Mouse (Mus musculus) ES-CJ7 (cell line): ENCODE data around the gene Syn3.

ENCODE experiments used
- DNase-seq: peaks from one replicate; pipeline ENCODE4 v3.0.0; 2011; ENCODE audit warnings: low read depth, low spot score

Syn3 gene

DNA sequence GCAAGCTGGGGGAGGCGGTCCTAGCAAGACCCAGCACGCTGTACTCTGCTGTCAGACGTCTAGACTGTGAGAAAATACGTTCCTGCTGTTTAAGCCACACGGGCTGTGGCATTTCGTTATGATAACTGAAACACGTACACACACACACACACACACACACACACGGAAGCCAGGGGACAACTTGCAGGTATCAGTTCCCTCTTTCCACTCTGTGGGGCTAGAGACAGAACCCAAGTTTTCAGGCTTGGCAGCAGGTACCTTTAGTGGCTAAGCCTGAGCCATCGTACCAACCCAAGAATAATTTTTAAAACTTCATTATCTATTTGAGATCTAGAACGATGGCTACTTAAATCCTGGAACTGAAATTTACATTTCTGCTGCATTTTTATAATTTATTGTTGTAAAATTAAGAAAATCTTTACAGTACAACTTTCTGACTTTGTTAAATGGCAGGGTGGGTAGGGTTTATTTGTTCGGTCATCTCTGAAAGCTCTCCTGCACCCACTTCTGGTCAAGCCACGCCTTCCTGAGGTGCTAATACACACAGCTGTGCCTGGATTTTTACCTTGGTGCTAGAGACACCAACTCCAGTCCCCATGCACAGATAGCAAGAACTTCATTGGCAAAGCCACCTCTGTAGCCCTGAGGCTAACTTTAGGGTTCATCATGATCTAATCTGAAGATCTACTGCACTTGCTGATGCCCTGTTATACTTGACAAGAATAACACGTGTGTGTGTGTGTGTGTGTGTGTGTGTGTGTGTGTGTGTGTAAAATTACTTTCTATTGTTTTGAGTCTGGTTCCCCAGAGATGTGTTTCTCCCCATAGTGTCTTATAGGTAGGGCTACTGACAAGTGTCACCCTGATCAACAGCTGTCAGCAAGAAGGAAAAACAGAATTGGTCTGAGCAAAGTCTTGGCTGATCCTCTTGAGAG lies 29.8 kb downstream of the Syn3 start:
- no peak for DNase-seq

DNA sequence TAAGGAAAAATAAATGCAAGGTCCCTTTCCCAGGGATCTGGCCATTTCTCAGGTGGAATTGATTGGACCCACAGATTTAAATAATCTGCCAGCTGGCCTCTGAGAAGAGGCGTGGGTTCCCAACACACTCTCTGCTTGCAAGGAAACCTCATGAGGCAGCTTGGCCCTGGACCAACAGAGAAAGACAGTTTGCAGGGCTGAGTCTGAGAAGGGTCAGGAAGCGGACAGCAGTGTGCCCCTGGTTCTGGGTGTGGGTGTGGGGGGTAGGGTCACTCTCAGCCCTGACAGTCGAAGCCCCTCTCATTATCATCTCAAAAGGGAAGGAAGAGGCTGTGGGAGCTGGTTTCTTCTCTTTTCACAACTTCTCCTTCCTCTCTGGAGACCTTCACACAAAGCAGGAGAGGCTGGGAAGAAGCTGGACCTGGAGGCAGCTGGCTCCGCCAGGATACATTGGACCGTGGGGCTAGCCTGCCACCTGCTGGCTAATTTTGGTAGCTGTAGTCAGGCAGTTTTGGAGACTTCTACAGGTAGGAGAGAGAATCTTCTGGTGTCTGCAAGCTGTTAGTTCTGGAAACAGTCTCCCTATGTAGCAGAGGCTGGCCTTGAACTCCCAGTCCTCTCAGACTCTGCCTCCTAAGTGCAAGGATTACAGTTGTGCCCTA lies 35.0 kb downstream of the Syn3 start:
- peak; percentile 62 for DNase-seq

DNA sequence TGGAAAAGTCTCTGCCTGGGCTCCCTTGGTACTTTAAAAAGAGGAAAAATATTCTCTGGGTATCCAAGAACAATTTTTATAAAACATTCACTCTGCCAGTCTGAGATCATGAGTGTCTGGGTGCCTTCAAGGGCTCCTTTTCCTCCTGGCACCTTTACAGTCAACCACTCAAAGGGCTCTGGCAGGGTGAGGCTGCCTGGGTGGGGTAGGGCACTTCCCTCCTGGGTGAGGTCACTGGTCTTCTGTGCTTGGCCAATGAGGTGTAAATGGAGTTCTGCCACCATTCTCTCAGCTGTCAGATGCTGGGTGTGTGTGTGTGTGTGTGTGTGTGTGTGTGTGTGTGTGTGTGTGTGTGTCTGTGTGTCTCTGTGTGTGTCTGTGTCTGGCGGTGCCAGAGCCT lies 39.1 kb downstream of the Syn3 start:
- DNase-seq, result no peak

DNA sequence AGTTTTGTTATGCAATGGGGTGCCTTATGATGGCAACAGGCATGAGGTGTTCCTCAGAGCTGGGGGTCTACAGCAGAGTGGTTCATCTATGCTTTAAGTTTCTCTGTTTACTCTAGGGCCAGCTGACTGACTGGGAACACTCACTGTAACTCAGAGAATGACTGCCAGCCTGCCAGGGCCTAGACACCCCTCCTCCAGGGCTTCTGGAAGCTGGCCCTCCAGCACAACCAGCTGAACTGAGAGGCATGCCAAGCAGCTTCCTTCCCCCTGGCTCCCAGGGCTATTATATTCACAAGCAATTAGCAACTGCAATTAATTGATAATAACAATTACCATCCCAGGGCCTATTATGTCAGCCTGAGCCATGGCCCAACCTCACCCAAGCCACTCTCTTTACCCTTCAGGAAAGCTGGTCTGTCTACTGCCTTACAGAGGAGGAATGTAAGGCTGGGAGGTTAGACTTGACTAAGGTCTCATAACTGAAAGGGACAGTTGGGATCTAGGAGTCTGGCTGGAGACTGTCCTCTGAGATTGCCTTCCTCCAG lies 41.0 kb downstream of the Syn3 start:
- DNase-seq, result no peak

DNA sequence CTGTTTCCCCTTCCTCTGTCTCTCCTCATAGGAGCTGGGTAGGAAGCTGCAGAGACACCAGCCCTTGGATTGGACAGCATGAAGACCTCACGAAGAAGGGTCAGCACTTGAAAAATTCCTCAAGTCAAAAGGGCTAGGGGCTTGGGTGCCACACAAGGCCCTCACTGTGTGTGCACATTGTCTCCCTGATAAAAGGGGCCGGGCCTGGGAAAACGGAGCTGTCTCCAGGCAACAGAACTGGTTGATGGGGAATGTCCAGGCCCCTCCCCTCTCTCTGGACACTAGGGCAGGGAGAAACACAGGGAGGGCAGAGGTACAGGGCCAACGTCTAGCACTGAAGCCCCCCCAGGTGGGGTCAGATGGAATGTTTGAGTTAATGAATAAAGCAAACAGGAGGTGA lies 41.5 kb downstream of the Syn3 start:
- no peak for DNase-seq

DNA sequence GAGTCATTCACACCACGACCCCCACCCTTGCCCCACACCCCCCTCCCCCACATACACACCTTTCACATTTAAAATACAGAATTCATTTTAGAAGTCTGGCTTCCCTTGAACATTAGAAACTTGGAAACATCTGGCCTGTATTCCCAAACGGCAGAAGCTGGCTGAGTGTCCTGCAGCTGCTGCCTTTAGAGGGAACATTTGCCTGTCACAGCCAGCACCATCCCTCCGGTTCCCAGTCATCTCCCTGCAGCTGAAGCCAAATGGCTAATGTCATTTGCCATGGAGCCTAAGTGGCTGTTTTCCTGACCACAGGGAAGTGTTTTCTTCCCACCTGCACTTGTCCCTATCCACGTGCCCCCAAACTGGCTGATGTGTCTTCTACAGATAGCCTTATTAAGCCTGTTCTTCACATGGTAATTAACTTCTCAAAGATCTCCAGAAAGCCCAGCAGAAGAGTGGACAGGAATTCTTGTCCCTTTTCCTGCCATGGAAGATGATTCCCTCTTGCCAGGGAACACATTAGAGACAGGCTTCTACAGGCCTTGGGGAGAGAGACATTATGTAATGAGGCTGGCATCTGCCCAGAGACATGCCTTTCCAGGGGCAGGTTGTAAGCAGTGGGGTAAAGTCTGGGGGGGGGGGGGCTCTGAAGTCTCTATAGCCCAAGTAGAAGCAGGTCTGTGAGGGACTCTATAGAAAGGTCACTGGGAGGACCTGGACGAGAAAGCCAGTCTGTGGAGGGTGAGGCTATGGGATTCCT lies 43.2 kb downstream of the Syn3 start:
- DNase-seq, result no peak

DNA sequence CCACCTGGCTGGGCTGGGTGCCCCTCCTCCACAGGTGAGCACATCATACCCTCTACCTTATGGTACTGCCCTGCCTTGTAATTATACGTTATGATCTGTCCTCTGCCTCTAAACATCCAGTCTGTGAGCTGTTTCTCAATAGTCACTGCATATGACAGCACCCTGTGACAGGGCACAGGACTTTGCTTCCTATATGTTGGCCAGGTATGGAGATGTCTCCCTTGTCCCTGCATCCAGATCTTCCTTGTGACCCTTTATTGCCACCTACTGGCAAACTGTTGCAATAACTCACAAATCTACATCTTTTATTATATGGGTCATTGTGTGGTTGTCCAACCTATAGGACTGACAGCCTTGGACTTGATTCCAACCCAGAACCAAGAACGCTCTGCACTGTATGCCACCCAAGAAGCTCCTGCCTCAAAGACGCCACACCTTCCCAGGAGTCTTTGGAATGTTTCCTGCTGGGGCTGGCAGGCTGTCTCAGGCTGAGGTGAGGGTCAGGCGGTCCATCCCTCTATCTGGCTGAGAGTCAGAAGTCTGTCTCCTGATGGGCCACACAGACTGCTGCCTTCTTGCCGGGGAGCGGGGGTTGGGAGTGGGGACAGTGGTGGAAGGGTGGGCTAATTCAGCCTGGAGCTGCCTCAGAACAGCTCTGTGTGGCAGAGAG lies 46.2 kb downstream of the Syn3 start:
- DNase-seq, result peak; percentile 64

DNA sequence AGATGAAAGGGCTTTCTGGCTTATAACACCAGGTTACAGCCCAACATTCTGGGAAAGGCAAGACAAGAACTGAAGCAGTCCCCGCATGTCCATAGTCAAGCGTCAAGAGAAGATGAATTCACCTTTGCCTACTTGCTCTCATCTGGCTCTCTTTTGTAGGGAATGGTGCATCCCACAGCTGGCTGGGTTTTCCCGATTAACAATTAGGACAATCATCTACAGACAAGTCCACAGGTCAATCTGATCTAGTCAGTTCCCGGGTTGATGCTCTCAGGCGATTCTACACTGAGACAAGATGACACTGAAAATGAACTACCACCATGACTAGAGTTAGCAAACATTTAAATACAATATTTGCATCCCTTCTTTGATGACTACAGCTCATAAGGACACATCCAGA lies 47.4 kb downstream of the Syn3 start:
- no peak for DNase-seq

DNA sequence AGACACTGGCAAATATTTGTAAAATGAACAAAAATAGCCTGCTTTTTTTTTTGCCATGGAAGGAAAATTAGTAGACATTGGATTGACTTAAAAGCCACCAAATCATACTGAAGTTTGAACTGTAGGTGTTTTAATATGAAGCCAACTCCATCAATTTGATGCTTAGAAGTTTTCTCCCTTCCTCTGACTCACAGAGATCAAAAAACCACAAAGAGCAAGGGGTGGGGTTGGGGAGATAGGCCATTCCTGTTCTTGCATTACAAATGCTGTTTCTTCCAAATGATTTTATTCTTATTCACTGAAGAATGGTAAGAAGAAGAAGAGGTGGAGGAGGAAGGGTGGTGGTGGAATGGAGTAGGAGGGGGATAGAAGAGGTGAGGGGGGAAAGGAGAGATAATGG lies 52.0 kb downstream of the Syn3 start:
- no peak for DNase-seq

DNA sequence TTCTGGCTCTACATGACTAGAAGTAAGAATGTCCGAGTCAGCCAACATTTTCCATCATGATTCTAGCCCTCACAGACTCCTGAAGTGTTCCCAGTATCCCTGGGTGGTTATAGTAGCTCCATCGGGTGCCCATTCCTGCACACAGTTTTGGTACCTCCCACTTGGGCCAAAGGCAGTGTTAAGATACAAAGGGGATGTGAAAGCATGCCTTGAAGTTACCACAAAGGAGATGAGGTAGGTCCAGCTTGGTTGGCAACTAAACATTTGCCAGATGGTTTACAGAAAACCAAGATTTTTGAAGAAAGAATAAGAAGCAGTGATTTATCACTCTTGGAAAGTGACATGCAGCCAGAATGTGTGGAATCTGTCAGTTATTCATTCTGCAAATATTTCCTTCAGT lies 53.5 kb downstream of the Syn3 start:
- DNase-seq, result no peak

DNA sequence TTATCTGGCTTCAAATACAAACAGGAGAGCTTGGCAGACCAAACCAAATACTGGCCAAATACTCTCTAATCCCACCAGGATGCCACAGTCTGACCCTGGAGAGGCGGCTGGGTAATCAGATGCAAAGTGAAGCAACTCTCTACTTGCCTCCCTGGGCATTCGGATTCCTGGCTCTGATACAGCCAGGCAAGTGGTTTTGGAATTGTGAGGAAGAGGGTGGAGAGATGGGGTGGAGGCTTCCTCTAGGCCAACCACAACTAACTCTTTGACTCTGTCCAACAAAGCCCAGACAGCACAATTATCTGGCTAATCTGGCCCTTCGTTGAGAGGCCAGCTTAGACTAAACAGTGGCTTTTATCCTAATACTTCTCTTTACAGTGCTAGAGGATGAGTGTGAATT lies 54.0 kb downstream of the Syn3 start:
- DNase-seq, result no peak

DNA sequence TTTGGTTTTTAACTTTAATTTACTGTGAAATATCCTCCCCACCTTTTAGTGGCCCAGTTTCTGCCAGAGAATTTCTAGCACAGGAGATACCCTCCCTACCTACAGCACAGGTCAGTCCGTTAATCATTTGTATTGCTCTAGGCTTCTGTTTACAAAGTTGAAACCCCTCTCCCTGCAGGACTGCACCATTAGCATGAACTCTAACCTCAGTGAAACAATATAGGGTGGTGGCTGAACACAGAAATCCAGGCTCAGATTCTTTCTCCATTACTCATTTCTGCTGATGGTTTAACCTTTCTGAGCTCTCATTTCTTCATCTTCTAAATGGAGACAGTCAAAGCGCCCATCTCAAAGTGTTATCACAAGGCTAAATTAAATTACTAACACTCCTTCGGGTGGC lies 56.9 kb downstream of the Syn3 start:
- no peak for DNase-seq

DNA sequence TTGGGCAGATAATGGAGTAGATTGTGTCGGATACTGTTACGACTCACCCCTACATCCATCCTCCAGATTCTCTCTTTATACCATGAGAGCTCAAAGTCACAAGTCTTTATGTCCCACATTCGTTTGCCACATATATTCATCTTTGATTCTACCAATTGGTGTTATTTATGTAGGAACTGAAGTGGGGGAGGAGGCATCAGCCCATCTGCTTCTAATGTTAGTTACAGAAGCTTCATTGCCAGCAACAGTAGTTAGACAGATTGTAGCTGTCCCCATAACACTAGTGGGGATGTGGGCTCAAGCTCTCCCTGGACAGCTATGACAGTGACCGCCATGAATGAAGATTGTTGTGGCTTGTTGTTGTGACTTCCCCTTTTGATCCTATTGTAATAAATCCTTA lies 59.1 kb downstream of the Syn3 start:
- no peak for DNase-seq

DNA sequence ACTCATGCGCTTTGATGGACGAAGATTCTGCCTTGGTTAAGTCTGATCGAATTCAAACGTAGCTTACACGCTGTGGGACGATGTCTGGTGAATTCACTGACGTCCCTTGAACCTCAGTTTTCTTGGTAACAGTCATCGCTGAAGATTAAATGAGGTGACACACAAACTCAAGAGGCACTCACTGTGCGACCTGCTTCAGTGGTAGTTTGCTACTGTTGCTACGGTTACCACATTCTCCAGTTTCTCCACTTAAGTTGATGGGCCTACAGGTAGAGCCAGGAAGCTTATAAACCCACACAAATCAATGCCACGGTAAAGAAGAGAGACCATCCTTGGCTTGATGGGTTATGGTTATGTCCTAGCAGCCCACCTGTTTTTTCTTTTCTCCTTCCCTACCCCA lies 61.4 kb downstream of the Syn3 start:
- DNase-seq, result no peak

DNA sequence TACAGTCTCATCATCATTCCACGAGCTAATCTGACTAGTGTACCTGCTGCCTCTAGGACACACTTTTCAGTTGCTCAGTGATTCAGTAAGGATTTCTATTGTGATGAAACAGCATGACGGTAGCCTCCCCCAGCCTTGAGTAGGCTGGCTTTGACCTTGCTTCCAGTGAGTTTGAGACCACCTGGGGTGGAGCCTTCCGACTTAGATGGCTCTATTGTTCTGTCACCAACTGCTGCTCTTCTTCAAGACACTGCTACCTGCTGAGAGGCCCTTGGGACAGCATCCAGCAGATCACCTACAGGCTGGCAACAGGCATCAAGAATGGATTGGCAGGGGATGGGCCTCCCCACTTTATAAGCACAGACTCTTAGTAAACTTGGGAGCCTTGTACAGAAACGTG lies 63.7 kb downstream of the Syn3 start:
- peak; percentile 97 for DNase-seq

DNA sequence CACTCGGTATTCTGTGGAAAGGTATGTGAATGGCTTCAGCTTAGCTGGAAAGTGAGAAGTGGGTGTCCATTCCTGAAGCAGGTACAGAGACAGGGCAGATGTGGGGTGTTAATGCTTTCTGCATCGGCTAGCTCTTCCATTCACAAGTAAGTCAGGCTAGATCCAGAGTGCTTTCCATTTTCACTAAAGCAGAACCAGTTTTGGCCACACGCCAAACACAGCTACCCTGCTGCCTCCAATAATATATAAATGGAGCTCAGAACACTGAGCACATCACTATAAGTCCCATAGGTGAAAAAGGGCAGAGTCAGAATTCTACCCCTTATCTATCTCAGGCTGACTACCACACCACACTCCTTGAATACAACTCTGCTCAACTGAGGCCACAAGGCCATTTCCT lies 69.0 kb downstream of the Syn3 start:
- no peak for DNase-seq

DNA sequence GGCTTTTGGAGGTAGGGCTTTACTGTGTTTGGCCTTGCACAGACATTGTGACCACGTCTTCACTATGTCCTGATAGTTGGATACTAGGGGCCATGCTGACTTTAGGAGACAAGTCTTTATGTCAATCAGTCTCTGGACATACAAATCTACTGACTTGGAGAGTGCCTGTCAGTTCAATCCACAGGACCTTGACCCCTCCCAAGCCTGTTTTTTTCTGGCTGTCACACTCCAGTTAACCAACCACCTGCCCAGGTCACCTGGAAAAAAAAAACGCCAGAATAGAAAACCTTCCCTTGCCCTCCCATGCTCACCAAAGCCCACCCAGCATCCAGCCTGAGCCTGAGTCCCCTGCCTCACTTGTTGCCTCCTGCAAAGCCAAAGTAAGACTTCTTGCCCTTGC lies 70.7 kb downstream of the Syn3 start:
- no peak for DNase-seq

DNA sequence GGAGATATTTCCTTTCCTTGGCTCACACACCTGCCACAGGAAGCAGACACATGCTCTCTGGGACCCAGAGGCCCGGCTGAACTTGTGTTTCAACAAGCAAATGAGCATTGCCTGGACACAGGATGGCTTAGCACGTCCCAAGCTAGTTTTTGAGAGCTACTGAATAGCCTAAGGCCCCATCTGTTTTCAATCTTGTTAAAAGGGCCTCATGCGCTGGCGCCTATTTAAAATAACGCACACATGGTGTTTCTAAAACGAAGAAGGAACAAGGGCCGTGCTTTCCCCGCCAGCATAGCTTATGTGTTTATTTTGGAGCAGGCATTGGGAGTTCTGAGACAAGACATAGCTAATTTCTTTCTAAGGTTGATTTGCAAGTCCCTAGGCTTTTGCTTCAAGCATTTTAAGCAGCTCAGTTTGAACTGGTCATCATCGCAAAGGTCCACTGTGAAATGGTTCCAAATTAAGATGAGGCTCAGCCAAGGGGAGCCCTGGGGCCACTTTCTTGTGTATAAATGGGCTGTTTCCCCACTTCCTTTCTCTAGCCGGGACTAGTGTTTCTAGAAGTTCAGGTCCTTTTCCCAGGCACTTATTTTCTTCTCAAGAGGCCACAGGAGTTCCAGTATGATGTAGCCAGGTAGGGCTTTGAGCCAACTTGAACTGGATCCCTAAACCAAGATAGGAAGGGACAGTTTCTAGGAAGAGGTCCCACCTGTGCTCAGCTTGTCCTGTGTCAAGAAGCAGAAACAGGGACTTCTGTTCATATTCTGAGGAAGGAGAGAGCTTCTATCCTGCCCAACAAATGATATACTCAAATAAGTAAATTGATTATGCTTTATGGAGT lies 72.8 kb downstream of the Syn3 start:
- DNase-seq, result no peak

DNA sequence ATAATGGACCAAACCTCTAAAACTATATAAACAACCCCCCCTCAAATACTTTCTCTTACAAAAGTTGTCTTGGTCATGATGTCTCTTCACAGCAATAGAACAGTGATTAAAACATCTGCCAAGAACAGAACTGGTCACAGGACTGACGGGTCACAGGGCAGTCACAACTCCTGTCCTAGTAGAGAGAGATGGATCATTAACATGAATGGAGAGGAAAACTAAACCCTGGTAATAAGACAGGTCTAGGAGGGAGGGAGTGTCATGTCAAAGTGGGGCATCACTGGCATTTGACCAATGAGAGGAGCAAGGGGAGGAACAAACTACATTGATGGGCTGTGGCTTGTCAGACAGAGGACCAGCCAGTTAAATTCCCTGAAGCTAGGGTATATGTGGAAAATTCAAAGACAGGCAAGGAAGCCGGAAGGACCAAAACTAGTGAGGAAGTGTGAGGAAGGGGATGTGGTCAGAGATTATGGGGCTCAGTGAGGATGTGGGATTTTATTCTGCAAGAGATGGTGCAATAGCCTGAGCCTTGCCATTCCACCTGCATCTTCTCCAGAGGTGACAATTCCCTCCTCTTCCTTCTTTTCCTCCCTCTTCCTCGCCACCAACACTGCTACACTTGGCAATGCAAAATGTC lies 76.8 kb downstream of the Syn3 start:
- DNase-seq, result no peak

DNA sequence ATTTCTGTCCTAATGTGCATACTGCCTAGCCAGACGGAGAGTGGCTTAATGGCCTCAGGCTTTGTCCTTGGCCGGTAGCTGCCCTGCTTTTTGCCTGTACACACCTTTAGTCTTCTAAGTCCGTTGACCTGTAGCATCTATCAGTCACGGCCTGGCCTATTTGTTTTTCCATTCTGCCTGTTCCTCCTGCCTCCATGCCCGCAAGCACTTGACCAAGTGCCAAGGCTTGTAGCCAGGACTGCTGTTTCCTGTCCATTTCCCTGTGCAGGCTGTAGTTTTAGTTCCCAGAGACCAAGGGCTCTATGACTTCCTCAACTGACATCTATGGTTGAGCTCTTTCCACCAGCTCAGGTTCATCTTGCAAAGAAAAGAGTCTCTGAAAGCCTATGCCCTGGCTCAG lies 79.8 kb downstream of the Syn3 start:
- no peak for DNase-seq
